Mouse (Mus musculus): ENCODE data around the gene Tsnaxip1.
A peak's percentile ranks its signal among the peaks of the same experiment; 100 is the strongest.

Tsnaxip1 gene

GRCm38 (mm10) chr8:105866364-105867029, 39.0 kb downstream of the Tsnaxip1 start:
- no peak for DNase-seq

- DNase-seq, result no peak
Observed at GRCm38 (mm10) chr8:105874301-105874700, 46.8 kb downstream of the Tsnaxip1 start.

GRCm38 (mm10) chr8:105880754-105881520, 53.4 kb downstream of the Tsnaxip1 start, which contains the start of gene Edc4:
TSS of gene Edc4 (plus strand) at chr8:105880881.
- DNase-seq, result peak; percentile 70 to 89

- DNase-seq, result no peak
Observed at GRCm38 (mm10) chr8:105889756-105890465, 62.4 kb downstream of the Tsnaxip1 start.

GRCm38 (mm10) chr8:105890870-105891269, 63.3 kb downstream of the Tsnaxip1 start:
- no peak for DNase-seq

- DNase-seq, result peak in 1 of 2 experiments; percentile 30
Observed at GRCm38 (mm10) chr8:105892432-105892831, 64.9 kb downstream of the Tsnaxip1 start.

- peak; percentile 72 to 73 for DNase-seq
Observed at GRCm38 (mm10) chr8:105893339-105893738, 65.8 kb downstream of the Tsnaxip1 start, which contains the start of gene Nrn1l. TSS of gene Nrn1l (plus strand) at chr8:105893567.

Measured in kidney, adult 8-10 months (tissue).